Mouse (Mus musculus) kidney, embryonic 15.5 days (tissue): Measurements from ENCODE around the gene Prtn3. TPM values are rescaled to one million over a fixed set of nuclear protein-coding genes. Genes with fewer than 3 reads are reported as not detected.

Experiments
- microRNA-seq: library from miRNA; unstranded; fragments of <30 nt; microRNA quantifications from one replicate; pipeline ENCODE4, GENCODE M21; 2016
- polyA plus RNA-seq: library from polyadenylated mRNA; unstranded; fragments of >200 nt; fragmentation: Nextera tagmentation; extraction: Ambion mirVana; gene quantifications from 2 replicates; pipeline ENCODE4 v1.2.1, GENCODE M21; 2015

Prtn3 gene
- polyA plus RNA-seq, 1 experiment from 2014 or later = 7.4 TPM

Small RNA genes within 50 kb of the gene (microRNA-seq; reads per million reads assigned to microRNA genes)
- gene Mir6910 = not detected

Other genes starting within 250 kb of the Prtn3 start
- gene Shc2, start 236.6 kb upstream of the Prtn3 start, polyA plus RNA-seq = 10.4 and 12.2 TPM in 2 replicates
- gene Odf3l2, start 228.7 kb upstream of the Prtn3 start, polyA plus RNA-seq = not detected in 2 replicates
- 2.7 and 2.8 TPM in 2 replicates for gene Madcam1, start 209.9 kb upstream of the Prtn3 start, polyA plus RNA-seq
- gene Tpgs1, start 205.1 kb upstream of the Prtn3 start, polyA plus RNA-seq = 71.2 and 81.4 TPM in 2 replicates
- gene Cdc34, start 192.3 kb upstream of the Prtn3 start, polyA plus RNA-seq = 88.4 and 100 TPM in 2 replicates
- 0.50 and 0.95 TPM in 2 replicates for gene Gzmm, start 185.5 kb upstream of the Prtn3 start, polyA plus RNA-seq
- gene Bsg, start 170.0 kb upstream of the Prtn3 start, polyA plus RNA-seq = 913 and 925 TPM in 2 replicates
- gene Hcn2, start 157.8 kb upstream of the Prtn3 start, polyA plus RNA-seq = 0.05 and 0.19 TPM in 2 replicates
- 43.7 and 54.4 TPM in 2 replicates for gene Polrmt, start 127.9 kb upstream of the Prtn3 start, polyA plus RNA-seq
- 0.12 and 0.14 TPM in 2 replicates for gene Fgf22, start 119.4 kb upstream of the Prtn3 start, polyA plus RNA-seq
- gene Rnf126, start 107.5 kb upstream of the Prtn3 start, polyA plus RNA-seq = 88.5 and 102 TPM in 2 replicates
- 15.3 and 15.6 TPM in 2 replicates for gene Fstl3, start 97.2 kb upstream of the Prtn3 start, polyA plus RNA-seq
- 0.29 TPM in 1 of 2 replicates, not detected in the other for gene Prss57, start 83.5 kb upstream of the Prtn3 start, polyA plus RNA-seq
- gene Palm, start 80.9 kb upstream of the Prtn3 start, polyA plus RNA-seq = 144 and 158 TPM in 2 replicates
- 14.9 and 15.2 TPM in 2 replicates for gene Misp, start 53.5 kb upstream of the Prtn3 start, polyA plus RNA-seq
- 398 and 438 TPM in 2 replicates for gene Ptbp1, start 20.0 kb upstream of the Prtn3 start, polyA plus RNA-seq
- 62.1 and 74.5 TPM in 2 replicates for gene Plppr3, start 158 bp downstream of the Prtn3 start, polyA plus RNA-seq
- 2.6 and 3.4 TPM in 2 replicates for gene Elane, start 11.8 kb downstream of the Prtn3 start, polyA plus RNA-seq
- not detected in 2 replicates for gene Cfd, start 16.4 kb downstream of the Prtn3 start, polyA plus RNA-seq
- 59.6 and 70.7 TPM in 2 replicates for gene Med16, start 34.4 kb downstream of the Prtn3 start, polyA plus RNA-seq
- gene Gm26602, start 36.4 kb downstream of the Prtn3 start, polyA plus RNA-seq = 0.96 and 14.1 TPM in 2 replicates
- 0.71 and 1.2 TPM in 2 replicates for gene Kiss1r, start 42.5 kb downstream of the Prtn3 start, polyA plus RNA-seq
- gene R3hdm4, start 46.7 kb downstream of the Prtn3 start, polyA plus RNA-seq = 142 and 155 TPM in 2 replicates
- 7.3 and 7.4 TPM in 2 replicates for gene Arid3a, start 52.6 kb downstream of the Prtn3 start, polyA plus RNA-seq
- gene Wdr18, start 85.7 kb downstream of the Prtn3 start, polyA plus RNA-seq = 115 TPM in 2 replicates
- 0.31 and 0.39 TPM in 2 replicates for gene Grin3b, start 96.2 kb downstream of the Prtn3 start, polyA plus RNA-seq
- 15.7 and 17.5 TPM in 2 replicates for gene Tmem259, start 109.9 kb downstream of the Prtn3 start, polyA plus RNA-seq
- gene Cnn2, start 114.1 kb downstream of the Prtn3 start, polyA plus RNA-seq = 253 and 292 TPM in 2 replicates
- gene Abca7, start 122.0 kb downstream of the Prtn3 start, polyA plus RNA-seq = 3.9 and 4.5 TPM in 2 replicates
- gene Arhgap45, start 142.2 kb downstream of the Prtn3 start, polyA plus RNA-seq = 8.7 and 10.0 TPM in 2 replicates
- 235 and 243 TPM in 2 replicates for gene Polr2e, start 165.3 kb downstream of the Prtn3 start, polyA plus RNA-seq
- gene Gpx4, start 172.7 kb downstream of the Prtn3 start, polyA plus RNA-seq = 581 and 603 TPM in 2 replicates
- 14.4 and 16.2 TPM in 2 replicates for gene Sbno2, start 231.1 kb downstream of the Prtn3 start, polyA plus RNA-seq
- gene Stk11, start 241.3 kb downstream of the Prtn3 start, polyA plus RNA-seq = 15.0 and 22.4 TPM in 2 replicates